Mouse (Mus musculus): Measurements from ENCODE around the gene Alx3. TPM values are rescaled to one million over a fixed set of nuclear protein-coding genes. Genes with fewer than 3 reads are reported as not detected.

Alx3 gene
- total RNA-seq, 2 experiments from 2014 or later = 0.12 TPM; not detected in 1

Other genes with a start within 250 kb of the Alx3 start
- under 1 TPM; 0.36 to 0.50 TPM for gene Kcnc4, start 135.5 kb upstream of the Alx3 start, total RNA-seq (2021)
- 1 to 10 TPM; 1.3 to 1.4 TPM for gene Slc6a17, start 77.0 kb upstream of the Alx3 start, total RNA-seq (2021)
- not detected for gene Ubl4b, start 40.0 kb upstream of the Alx3 start, total RNA-seq (2021)
- gene Gm10961, start 36.3 kb downstream of the Alx3 start, total RNA-seq (2021) = not detected
- 10 to 100 TPM; 26.4 to 31.4 TPM for gene Strip1, start 36.7 kb downstream of the Alx3 start, total RNA-seq (2021)
- 100 to 1,000 TPM in 1 of 2 experiments, 10 to 100 TPM in 1; 88.7 to 104 TPM for gene Ahcyl1, start 101.5 kb downstream of the Alx3 start, total RNA-seq (2021)
- gene Csf1, start 165.4 kb downstream of the Alx3 start, total RNA-seq (2021) = 10 to 100 TPM; 25.5 to 29.0 TPM

Data from heart, postnatal 10 days (tissue).